Mouse (Mus musculus): Measurements from ENCODE around the gene St6gal1. TPM values are rescaled to one million over a fixed set of nuclear protein-coding genes. Genes with fewer than 3 reads are reported as not detected.

The St6gal1 gene
- polyA plus RNA-seq, 1 experiment from 2014 or later: 17.5 TPM

DNA sequence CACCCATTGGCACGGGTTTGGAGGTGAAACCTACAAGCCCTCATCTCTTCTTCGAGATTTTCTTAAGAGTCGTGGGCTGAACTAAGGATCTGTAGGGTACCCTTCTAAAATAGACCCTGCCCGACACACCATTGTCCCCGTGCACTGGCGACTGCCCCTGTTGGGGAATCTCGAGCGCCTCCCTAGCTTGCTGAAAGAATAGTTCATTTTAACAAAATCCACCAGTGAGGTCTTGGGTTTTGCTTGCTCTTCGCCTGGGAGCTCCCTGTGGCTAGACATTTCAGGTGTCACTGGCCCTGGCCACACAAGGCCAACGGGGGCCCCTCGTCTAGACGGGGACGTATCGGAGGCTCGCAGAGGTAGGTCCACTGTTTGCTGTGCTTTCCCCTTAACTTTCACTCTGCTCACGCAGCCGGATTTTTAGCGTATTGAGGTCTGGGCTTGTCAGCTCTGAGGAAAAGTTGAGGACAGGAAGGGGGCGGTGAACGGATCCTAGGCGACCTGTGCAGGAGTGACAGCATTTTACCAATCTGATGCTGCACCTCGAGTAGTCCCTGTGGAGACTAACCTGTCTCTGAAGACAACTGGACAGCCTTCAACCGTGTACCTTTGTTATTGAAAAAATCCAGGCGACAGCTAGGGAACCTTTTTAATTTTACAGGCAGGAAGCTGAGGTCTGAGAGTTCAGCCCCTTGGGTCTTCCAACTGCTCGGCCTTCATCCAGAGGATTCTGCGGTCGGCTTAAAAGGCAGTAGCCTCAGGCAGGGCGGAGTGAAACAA lies 1.5 kb downstream of the St6gal1 start:
- Histone ChIP-seq H3K9me3 (replicated peaks) (no peaks in the 10 kb centered on the region), H3K27me3 (ENCODE audit: low read depth, poor library complexity, severe bottlenecking) (peaks cover 18% of the 10 kb centered on the region), H3K4me1 (peaks cover 47% of the 10 kb centered on the region), H3K36me3 (no peaks in the 10 kb centered on the region), H3K4me3 (peak overlapping the region; percentile 83), H3K27ac (replicated peaks) (peak overlapping the region; percentile 97)
- under 1% methylated on average over 28 of the region's 28 CpGs for WGBS
- DNase-seq (ENCODE audit: low spot score): peak; percentile 59

DNA sequence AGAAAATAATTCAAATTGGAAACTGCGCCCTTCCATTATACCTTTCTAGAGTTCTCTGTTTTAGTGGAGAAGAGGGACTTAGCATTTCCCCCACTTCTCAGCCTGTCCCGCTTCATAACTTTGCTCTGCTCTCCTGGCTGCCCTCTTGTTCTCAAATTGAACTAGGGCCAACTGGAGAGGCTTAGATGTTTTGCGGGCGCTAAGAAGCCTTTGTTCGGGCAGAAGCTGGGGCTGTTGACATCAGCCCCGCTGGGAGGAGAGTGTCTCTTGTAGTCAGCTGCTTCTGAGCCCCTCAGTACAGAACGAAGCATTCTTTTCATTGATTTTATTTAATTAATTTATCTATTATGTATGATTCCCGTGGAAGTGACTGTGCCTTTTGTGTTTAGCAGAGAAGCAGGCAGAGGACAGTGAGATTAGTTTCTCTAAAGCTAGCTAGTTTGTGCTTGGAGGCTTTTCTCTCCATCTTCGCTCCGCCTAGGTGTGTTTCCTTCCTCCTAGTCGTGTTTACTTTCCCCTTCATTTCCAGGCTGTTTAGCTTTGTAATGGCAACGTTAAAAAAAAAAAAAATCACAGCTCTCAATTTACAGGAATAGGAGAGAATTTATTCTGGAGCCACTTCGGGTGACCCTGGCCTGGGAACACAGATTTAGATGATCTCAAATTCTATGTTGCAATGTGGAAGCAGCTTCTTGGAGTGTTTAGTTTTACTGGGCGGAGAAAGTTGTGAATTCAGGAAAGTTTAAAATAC lies 2.2 kb downstream of the St6gal1 start:
- DNase-seq (ENCODE audit: low spot score): peak; percentile 58
- Histone ChIP-seq H3K9me3 (replicated peaks) (no peaks in the 10 kb centered on the region), H3K36me3 (no peaks in the 10 kb centered on the region), H3K4me1 (peaks cover 51% of the 10 kb centered on the region), H3K27ac (replicated peaks) (peak overlapping the region; percentile 97), H3K4me3 (peak overlapping the region; percentile 83), H3K27me3 (ENCODE audit: low read depth, poor library complexity, severe bottlenecking) (peaks cover 18% of the 10 kb centered on the region)
- WGBS: 13% methylated on average over 14 of the region's 14 CpGs

DNA sequence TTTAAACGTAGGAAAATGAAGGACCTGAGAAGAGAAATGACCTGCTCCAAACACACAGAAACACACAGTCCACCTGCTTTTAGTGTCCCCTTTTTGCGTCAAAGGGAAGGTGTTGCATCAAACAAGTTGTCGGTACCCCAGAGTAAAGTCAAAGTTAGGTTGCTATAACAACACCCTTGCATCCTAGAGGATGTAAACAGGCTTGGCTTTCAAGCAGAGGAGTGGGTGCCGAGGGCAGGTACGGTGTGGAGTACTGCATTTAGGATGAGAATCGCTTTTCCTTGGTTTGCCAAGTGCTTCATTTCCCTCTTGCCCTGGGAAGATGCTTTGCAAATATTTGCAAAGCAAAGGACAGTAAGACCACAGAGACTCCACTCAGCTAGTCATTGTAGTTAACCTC lies 3.3 kb downstream of the St6gal1 start:
- H3K27me3 ChIP-seq (ENCODE audit: low read depth, poor library complexity, severe bottlenecking): peaks cover 18% of the 10 kb centered on the region
- H3K4me1 ChIP-seq: peaks cover 51% of the 10 kb centered on the region
- no peak for DNase-seq (ENCODE audit: low spot score)
- WGBS: 28% methylated on average over 6 of the region's 6 CpGs
- H3K9me3 ChIP-seq (replicated peaks): no peaks in the 10 kb centered on the region
- H3K27ac ChIP-seq (replicated peaks): no peak overlapping the region
- no peaks in the 10 kb centered on the region for H3K36me3 ChIP-seq
- peak overlapping the region; percentile 23; the same call in 1 of the 2 replicates for H3K4me3 ChIP-seq

DNA sequence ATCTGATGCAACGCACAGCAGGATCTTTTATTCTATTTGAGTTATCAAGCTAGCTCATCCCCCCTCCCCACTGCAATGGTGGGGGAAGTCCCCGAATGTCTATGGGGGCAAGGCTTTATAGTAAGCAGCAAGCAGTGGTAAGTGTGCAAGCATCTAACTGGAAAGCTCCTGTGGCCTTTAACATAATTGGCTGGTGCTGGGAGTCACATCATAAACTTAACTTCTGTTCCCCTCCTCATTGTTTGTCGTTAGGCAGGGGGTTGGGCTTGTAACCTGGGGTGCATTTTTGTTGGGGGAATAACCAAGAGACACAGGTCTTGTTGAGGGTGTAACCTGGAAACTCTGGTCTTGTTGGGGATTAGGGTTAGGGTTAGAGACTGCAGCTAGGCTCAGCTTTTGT lies 3.9 kb downstream of the St6gal1 start:
- DNase-seq (ENCODE audit: low spot score): no peak
- WGBS: 32% methylated on average over 3 of the region's 3 CpGs
- H3K27ac ChIP-seq (replicated peaks): no peak overlapping the region
- H3K27me3 ChIP-seq (ENCODE audit: low read depth, poor library complexity, severe bottlenecking): peaks cover 13% of the 10 kb centered on the region
- 0 out of 2 replicates have a peak overlapping the region, but pooled peaks have one; percentile 23 for H3K4me3 ChIP-seq
- no peaks in the 10 kb centered on the region for H3K9me3 ChIP-seq (replicated peaks)
- H3K36me3 ChIP-seq: peaks cover 3% of the 10 kb centered on the region; the same call in 1 of the 2 replicates
- peaks cover 51% of the 10 kb centered on the region for H3K4me1 ChIP-seq

DNA sequence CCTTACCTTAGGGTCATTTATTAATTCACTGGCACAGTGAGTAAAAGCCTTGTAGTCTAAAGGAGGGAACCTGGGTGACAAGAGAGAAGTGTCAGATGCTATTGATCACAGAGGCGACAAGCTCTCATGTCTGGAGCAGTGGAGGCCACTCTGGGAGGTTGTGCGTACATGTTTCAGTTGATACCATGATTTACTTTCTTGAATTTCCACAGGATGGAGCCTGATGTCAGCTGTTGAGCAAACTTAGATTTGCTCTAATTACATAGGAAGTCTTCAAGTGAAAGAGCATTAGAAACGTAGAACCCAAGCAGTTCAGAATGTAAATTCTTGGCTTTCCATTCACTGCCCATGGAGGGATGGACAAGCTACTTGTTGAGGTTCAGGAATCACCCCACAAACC lies 5.4 kb downstream of the St6gal1 start:
- 81% methylated on average over 3 of the region's 3 CpGs for WGBS
- peaks cover 43% of the 10 kb centered on the region for H3K4me1 ChIP-seq
- H3K27ac ChIP-seq (replicated peaks): no peak overlapping the region

DNA sequence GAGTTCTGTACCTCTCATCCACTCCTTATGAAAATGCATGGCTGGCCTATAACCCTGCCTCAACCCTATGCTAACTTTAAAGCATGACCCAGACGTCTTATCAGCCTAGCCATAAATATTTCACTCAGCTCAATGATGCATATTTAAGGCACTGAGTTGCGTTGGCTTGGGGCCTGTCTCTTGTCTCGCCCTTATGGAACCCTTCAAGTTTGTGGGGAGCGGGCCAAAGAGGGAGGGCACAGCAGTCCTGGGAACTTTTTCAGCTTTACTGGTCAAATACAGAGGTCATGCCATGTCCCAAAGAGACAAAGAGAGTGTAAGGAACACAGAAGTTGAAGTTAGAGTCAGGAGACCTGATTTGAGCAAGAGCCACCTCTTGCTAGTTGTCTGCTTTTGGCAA lies 6.6 kb downstream of the St6gal1 start:
- Histone ChIP-seq H3K9me3 (replicated peaks) (no peaks in the 10 kb centered on the region), H3K27me3 (ENCODE audit: low read depth, poor library complexity, severe bottlenecking) (peaks cover 7% of the 10 kb centered on the region; the same call in 1 of the 2 replicates), H3K36me3 (peaks cover 16% of the 10 kb centered on the region), H3K4me1 (peaks cover 39% of the 10 kb centered on the region), H3K27ac (replicated peaks) (no peak overlapping the region), H3K4me3 (no peak overlapping the region)
- 85% methylated on average over 4 of the region's 4 CpGs for WGBS
- DNase-seq (ENCODE audit: low spot score): no peak

More for the DNA sequence above, 5.4 kb downstream of the St6gal1 start:
- H3K4me3 ChIP-seq: no peak overlapping the region
- DNase-seq (ENCODE audit: low spot score): no peak
- H3K27me3 ChIP-seq (ENCODE audit: low read depth, poor library complexity, severe bottlenecking): peaks cover 7% of the 10 kb centered on the region; the same call in 1 of the 2 replicates
- H3K36me3 ChIP-seq: peaks cover 16% of the 10 kb centered on the region
- H3K9me3 ChIP-seq (replicated peaks): no peaks in the 10 kb centered on the region

DNA sequence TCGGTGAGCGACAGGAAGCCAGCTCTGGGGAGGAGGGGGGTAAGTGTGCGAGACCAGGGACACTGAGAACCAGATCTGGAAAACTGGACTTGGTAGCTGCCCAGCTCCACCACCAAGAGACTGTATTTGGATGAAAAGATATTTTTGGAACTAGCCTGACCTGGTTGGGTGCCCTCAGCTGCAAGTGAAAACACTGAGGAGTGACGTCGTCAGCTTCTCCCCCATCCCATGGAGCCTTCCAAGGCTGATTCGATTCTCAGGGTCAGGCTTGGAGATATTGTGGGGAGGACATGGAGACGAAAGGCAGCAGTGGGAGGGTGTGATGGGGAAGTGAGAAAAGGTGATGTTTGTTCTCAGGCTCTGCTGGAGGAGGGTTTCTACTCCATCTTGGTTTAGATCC lies 8.2 kb downstream of the St6gal1 start:
- H3K4me1 ChIP-seq: peaks cover 30% of the 10 kb centered on the region

DNA sequence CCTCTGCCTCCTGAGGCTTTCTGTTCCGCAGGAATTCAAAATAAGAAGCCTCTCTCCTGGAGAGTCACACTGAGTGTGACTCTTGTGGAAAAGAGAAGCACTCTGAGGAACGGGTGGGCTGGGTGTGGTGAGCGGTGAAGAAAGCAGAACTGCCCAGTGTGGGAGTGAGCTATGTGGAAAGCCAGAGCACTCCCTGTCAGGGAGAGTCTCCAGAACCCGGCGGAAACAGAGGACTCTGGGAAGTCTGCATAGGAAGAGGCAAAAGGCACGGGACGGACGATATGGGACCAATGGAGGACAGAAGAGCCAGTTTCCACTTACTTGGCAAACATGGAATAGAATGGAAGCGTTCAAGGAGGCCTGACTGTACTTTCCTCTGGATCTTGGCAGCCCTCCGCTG lies 9.0 kb downstream of the St6gal1 start:
- 89% methylated on average over 10 of the region's 10 CpGs for WGBS
- Histone ChIP-seq H3K27ac (replicated peaks) (no peak overlapping the region), H3K4me1 (peaks cover 29% of the 10 kb centered on the region), H3K27me3 (ENCODE audit: low read depth, poor library complexity, severe bottlenecking) (no peaks in the 10 kb centered on the region), H3K4me3 (no peak overlapping the region), H3K9me3 (replicated peaks) (no peaks in the 10 kb centered on the region), H3K36me3 (peaks cover 16% of the 10 kb centered on the region)
- DNase-seq (ENCODE audit: low spot score): no peak

More for the DNA sequence above, 8.2 kb downstream of the St6gal1 start:
- 85% methylated on average over 7 of the region's 7 CpGs for WGBS
- DNase-seq (ENCODE audit: low spot score): no peak
- Histone ChIP-seq H3K9me3 (replicated peaks) (no peaks in the 10 kb centered on the region), H3K27me3 (ENCODE audit: low read depth, poor library complexity, severe bottlenecking) (peaks cover 3% of the 10 kb centered on the region; the same call in 1 of the 2 replicates), H3K27ac (replicated peaks) (no peak overlapping the region), H3K4me3 (no peak overlapping the region), H3K36me3 (peaks cover 16% of the 10 kb centered on the region)

DNA sequence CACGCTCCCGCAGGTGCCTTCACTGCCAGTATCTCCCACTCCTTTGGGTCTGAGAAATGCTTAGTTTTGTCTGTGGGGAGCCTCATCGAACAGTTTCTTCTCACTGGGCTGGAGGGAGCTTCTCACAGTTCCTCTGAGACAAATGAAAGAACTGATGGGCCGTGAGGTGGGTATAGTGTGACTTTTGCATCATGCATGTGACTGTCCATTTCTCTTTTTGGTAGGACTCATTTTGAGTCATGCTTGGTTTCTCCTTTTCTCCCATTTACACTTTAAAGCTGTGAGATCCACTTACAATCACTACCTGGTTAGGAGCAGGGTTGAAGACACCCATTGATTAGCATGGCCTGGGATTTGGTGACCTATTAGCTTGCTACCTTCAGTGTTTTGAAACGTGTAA lies 10.0 kb downstream of the St6gal1 start:
- Histone ChIP-seq H3K9me3 (replicated peaks) (no peaks in the 10 kb centered on the region), H3K4me3 (no peak overlapping the region), H3K27ac (replicated peaks) (no peak overlapping the region), H3K4me1 (peaks cover 26% of the 10 kb centered on the region), H3K36me3 (peaks cover 16% of the 10 kb centered on the region), H3K27me3 (ENCODE audit: low read depth, poor library complexity, severe bottlenecking) (no peaks in the 10 kb centered on the region)
- WGBS: 90% methylated on average over 5 of the region's 5 CpGs
- no peak for DNase-seq (ENCODE audit: low spot score)

DNA sequence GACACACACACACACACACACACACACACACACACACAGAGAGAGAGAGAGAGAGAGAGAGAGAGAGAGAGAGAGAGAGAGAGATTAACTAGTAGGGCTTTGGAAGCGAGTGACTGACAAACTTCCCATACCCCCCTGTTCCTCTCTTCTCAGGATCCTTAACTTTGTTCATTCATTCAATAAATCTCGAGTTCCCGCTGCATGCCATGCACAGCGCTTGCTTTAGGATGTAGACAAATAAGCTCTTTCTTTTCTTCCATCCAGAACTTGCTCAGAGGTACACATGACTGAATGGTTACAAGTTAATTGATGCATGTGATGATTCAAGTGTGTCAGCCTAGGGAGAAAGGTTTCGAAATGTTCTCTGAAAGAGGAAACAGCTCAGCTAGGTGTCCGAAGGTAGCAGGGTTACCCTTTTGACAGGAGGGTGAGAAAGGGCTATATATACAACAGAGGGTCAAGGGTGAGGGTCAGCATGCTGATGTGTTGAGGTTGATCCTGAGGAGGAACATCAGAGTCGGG lies 10.7 kb downstream of the St6gal1 start:
- WGBS: 84% methylated on average over 7 of the region's 7 CpGs
- no peak overlapping the region for H3K27ac ChIP-seq (replicated peaks)
- peaks cover 16% of the 10 kb centered on the region for H3K36me3 ChIP-seq
- H3K4me3 ChIP-seq: no peak overlapping the region
- no peak for DNase-seq (ENCODE audit: low spot score)
- H3K4me1 ChIP-seq: peaks cover 26% of the 10 kb centered on the region
- H3K9me3 ChIP-seq (replicated peaks): no peaks in the 10 kb centered on the region
- H3K27me3 ChIP-seq (ENCODE audit: low read depth, poor library complexity, severe bottlenecking): no peaks in the 10 kb centered on the region

DNA sequence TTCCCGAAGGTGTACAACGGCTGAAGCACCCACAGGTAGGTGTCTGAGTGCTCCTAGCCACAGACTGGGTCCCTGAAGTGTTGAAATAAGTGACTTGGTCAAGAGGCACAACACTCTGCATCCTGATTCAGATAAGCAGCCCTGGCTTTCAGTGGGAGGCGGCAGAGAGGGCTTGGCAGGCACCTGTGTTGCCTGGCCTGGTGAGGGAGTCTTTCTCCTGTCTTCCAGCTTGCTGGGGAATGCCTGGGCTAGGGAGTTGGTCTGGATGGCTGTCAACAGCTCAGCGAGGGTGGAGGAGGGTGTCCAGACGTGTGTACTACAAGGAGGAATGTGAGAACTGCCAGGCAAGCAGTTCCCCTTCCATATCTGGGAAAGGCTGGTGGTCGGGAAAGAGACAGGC lies 15.0 kb downstream of the St6gal1 start:
- H3K4me1 ChIP-seq: peaks cover 30% of the 10 kb centered on the region
- WGBS: 78% methylated on average over 6 of the region's 6 CpGs

DNA sequence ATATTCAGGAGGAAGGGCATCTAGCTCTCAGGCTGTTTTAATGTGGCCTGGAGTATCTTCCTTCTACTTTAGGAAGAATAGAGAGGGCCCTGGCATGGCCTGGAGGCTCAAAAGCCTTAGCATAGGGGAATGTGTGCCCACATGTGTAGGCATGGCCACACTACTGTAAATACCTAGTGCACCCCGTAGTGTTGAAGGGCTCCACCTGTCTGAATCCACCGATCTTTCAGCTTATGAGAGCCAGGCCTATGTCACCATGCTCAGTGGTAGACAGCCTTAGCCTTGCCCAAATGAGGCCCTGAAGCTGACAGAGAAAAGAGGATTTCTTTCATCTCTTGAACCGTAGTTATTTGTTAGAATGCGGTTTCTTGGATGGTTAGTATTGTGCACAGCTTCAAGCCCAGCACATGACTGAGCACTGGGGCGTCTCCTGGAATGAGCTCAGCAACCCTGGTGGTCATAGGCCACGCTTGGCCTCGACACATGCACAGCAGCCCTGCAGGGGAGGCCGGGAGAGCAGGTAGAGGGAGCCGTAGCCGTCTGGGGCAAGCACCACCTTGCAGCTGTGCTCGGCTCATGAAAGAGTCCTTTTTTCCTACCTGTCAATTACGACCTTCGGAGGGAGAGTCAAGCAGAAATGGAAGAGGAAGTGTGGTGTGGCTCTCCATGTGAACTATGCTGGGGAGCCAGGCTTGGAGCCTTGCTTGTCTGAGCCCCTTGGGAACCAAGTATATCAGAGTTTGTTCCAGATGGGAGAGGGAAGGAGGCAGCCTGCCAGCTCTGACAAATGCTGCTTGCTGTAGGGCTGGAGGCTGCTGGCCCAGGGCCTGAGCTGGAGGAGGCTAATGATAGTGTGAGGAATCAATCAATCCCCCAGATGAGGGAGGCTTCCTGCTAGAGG lies 15.8 kb downstream of the St6gal1 start:
- Histone ChIP-seq H3K36me3 (0 out of 2 replicates have a peak, but pooled peaks cover 9% of the 10 kb centered on the region), H3K9me3 (replicated peaks) (no peaks in the 10 kb centered on the region), H3K27me3 (ENCODE audit: low read depth, poor library complexity, severe bottlenecking) (no peaks in the 10 kb centered on the region), H3K4me3 (no peak overlapping the region), H3K27ac (replicated peaks) (no peak overlapping the region; the same call in 1 of the 2 replicates), H3K4me1 (peaks cover 27% of the 10 kb centered on the region)
- 76% methylated on average over 13 of the region's 13 CpGs for WGBS
- no peak for DNase-seq (ENCODE audit: low spot score)

More for the DNA sequence above, 15.0 kb downstream of the St6gal1 start:
- Histone ChIP-seq H3K27ac (replicated peaks) (no peak overlapping the region), H3K9me3 (replicated peaks) (no peaks in the 10 kb centered on the region), H3K27me3 (ENCODE audit: low read depth, poor library complexity, severe bottlenecking) (no peaks in the 10 kb centered on the region), H3K36me3 (peaks cover 12% of the 10 kb centered on the region; the same call in 1 of the 2 replicates), H3K4me3 (no peak overlapping the region)
- DNase-seq (ENCODE audit: low spot score): no peak

All from midbrain, embryonic 10.5 days (tissue).